Mouse (Mus musculus): ENCODE measurements around the gene Rxfp3. TPM values are rescaled to one million over a fixed set of nuclear protein-coding genes. Genes with fewer than 3 reads are reported as not detected.

The Rxfp3 gene
- polyA plus RNA-seq, 1 experiment = 0.03 TPM

DNA sequence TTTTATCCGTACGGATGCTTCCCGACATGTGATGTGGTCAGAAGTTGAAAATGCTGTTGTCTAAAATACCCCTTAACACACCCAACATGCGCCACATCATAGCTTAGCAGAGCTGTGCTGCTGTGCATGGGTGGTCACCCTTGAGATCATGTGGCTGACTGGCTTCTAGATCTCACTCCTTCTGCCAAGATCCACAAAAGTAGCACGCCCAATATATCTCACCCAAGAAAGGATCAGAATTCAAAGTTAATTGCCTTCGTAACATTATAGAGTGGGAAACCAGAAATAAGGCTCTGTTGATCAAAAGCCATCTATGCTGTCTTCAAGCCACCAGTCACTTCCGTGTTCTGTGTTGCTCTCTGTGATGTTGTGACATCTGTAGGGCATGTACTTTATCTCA, 30.1 kb upstream of the Rxfp3 start:
- Histone ChIP-seq H3K36me3 (ENCODE audit: control insufficient read depth, insufficient read depth, low read length) (no peaks in the 10 kb centered on the region), H3K27me3 (ENCODE audit: control insufficient read depth, insufficient read depth, low read length) (no peaks in the 10 kb centered on the region), H3K4me1 (replicated peaks; ENCODE audit: control insufficient read depth, insufficient read depth, low read length) (no peaks in the 10 kb centered on the region), H3K4me3 (ENCODE audit: control insufficient read depth, insufficient read depth, low read length) (no peak overlapping the region), H3K27ac (ENCODE audit: control insufficient read depth, insufficient read depth, low read length) (no peak overlapping the region)
- 88% methylated on average over 7 of the region's 7 CpGs for WGBS
- TF ChIP-seq CTCF (IDR thresholded peaks at IDR 0.05; ENCODE audit: borderline replicate concordance, control insufficient read depth, extremely low read depth, insufficient read depth, low read length, poor library complexity) (no peak), POLR2A (IDR thresholded peaks at IDR 0.05; ENCODE audit: control insufficient read depth, extremely low read depth, insufficient read depth, low read length, poor library complexity) (no peak)
- DNase-seq = no peak

DNA sequence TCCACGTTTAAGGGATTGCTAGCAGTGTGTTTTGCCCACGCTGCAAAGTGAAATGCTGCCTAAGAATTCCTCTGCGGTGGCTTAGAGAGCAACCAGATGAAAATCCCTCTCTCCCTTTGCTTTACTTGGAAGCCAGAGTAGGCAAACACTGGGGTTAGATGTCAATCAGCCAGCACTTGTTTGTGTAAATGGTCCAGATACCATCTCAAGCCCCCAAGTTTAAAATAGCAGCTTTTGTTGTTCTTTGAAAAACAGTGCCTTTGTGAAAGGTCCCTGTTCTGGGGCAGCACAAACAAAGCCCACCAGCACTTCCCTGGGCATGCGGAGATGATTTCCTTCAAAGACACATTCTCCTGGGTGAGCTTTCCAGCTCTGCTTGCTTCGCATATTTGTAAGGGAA, 28.5 kb upstream of the Rxfp3 start:
- no peak for TF ChIP-seq CTCF (IDR thresholded peaks at IDR 0.05; ENCODE audit: borderline replicate concordance, control insufficient read depth, extremely low read depth, insufficient read depth, low read length, poor library complexity)
- no peak for TF ChIP-seq POLR2A (IDR thresholded peaks at IDR 0.05; ENCODE audit: control insufficient read depth, extremely low read depth, insufficient read depth, low read length, poor library complexity)
- Histone ChIP-seq H3K27me3 (ENCODE audit: control insufficient read depth, insufficient read depth, low read length) (no peaks in the 10 kb centered on the region), H3K4me1 (replicated peaks; ENCODE audit: control insufficient read depth, insufficient read depth, low read length) (no peaks in the 10 kb centered on the region), H3K4me3 (ENCODE audit: control insufficient read depth, insufficient read depth, low read length) (no peak overlapping the region), H3K27ac (ENCODE audit: control insufficient read depth, insufficient read depth, low read length) (no peak overlapping the region), H3K36me3 (ENCODE audit: control insufficient read depth, insufficient read depth, low read length) (no peaks in the 10 kb centered on the region)
- 63% methylated on average over 5 of the region's 5 CpGs for WGBS
- no peak for DNase-seq

DNA sequence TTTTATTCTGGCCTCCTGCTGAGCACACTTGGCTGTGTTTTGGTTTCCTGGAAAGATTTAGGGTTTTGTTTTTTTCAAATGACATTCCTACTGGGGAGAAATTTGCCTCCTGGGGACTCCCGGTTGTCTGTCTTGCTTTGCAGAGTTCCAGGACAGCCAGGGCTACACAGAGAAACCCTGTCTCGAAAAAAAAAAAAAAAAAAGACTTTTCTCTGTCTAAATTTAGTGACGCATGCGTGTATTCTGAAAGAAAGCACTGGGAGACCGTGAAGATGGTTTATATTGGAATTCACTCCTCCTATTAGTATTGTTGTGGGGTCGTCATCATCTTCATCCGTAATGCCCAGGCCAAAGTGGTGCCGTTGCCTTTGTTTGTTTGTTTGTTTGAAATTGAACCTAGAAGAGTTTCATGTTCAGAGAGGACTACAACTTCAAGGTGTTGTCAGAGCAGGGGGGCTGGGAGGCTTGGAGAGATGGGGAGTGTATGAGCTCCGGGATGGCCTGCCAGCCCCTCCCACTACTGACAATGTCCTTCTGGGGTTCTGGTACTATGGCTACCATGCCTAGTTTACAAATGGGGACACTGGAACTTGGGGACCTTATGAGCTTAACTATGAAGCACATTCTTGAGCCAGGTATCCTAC, 27.9 kb upstream of the Rxfp3 start:
- Histone ChIP-seq H3K4me3 (ENCODE audit: control insufficient read depth, insufficient read depth, low read length) (no peak overlapping the region), H3K27ac (ENCODE audit: control insufficient read depth, insufficient read depth, low read length) (no peak overlapping the region), H3K4me1 (replicated peaks; ENCODE audit: control insufficient read depth, insufficient read depth, low read length) (no peaks in the 10 kb centered on the region), H3K36me3 (ENCODE audit: control insufficient read depth, insufficient read depth, low read length) (no peaks in the 10 kb centered on the region), H3K27me3 (ENCODE audit: control insufficient read depth, insufficient read depth, low read length) (no peaks in the 10 kb centered on the region)
- TF ChIP-seq CTCF (IDR thresholded peaks at IDR 0.05; ENCODE audit: borderline replicate concordance, control insufficient read depth, extremely low read depth, insufficient read depth, low read length, poor library complexity) = no peak
- DNase-seq = no peak
- WGBS = 26% methylated on average over 9 of the region's 9 CpGs

DNA sequence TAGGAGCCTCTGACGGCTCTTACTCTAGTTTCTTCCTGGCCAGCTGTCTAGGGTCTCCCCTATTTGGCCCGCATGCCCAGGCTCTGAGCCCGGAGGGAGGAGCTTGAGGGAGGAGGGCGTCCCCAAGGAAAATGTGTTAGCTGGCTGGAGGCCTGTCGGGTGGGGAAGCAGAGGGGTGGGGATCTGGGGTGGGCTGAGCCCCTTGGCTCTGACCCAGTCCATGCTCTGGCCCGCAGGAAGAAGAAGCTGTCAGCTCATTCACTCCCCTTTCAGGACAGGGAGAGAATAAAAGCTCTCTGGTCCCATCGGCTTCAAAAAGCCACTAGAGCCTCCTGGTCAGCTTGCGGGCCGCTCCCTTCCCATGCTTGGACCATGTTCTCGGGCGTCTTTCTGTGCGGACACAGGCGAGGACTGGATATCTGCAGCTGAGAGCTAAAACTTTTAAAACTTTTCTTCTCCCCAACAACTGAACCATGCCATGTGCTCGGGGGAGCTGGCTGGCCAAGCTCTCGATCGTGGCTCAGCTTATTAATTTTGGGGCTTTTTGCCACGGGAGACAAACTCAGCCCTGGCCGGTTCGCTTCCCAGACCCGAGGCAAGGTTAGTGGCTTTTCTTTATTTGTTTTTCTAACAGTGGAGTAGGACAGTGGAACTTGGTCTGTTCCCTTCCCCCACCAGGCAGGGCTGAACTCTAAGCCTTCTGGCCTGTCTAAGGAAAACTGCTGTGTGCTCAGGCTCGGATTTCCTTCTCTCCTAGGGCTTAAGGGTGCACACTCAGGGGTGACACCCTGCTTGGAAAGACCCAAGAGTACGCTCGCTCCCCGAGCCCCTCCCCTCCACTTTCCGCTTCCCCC, 27.0 kb upstream of the Rxfp3 start, which contains the start of gene Adamts12:
Adamts12 (plus strand) TSS at position 233 of the 854 bp plus-strand sequence.
- WGBS = 9% methylated on average over 25 of the region's 25 CpGs
- Histone ChIP-seq H3K4me3 (ENCODE audit: control insufficient read depth, insufficient read depth, low read length) (no peak within 1 kb of the TSS), H3K36me3 (ENCODE audit: control insufficient read depth, insufficient read depth, low read length) (no peaks in the 10 kb centered on the region), H3K27me3 (ENCODE audit: control insufficient read depth, insufficient read depth, low read length) (no peaks in the 10 kb centered on the region), H3K4me1 (replicated peaks; ENCODE audit: control insufficient read depth, insufficient read depth, low read length) (no peaks in the 10 kb centered on the region), H3K27ac (ENCODE audit: control insufficient read depth, insufficient read depth, low read length) (no peak within 1 kb of the TSS)
- TF ChIP-seq CTCF (IDR thresholded peaks at IDR 0.05; ENCODE audit: borderline replicate concordance, control insufficient read depth, extremely low read depth, insufficient read depth, low read length, poor library complexity) = no peak
- no peak for TF ChIP-seq POLR2A (IDR thresholded peaks at IDR 0.05; ENCODE audit: control insufficient read depth, extremely low read depth, insufficient read depth, low read length, poor library complexity)
- no peak for DNase-seq

DNA sequence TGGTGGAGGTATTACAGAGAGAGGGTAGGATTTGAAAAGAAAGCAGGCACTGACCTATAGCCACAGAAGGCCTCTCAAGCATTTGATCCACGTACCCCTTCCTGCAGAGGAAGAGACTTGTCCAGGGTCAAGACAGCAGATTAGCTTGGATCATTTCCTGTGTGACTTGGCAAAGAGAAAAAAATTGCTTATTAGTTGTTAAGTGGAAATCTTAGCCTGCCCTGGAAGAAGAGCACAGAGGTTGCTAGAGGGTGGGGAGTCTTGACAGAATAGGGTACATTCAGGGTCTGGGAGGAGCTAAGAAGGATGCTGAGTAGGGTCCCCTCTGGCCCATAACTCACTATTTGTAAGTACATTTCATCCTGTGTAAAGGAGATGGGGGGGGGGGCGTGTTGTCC, 26.4 kb upstream of the Rxfp3 start:
- 53% methylated on average over 2 of the region's 2 CpGs for WGBS
- no peak overlapping the region for H3K27ac ChIP-seq (ENCODE audit: control insufficient read depth, insufficient read depth, low read length)
- no peak for DNase-seq
- TF ChIP-seq POLR2A (IDR thresholded peaks at IDR 0.05; ENCODE audit: control insufficient read depth, extremely low read depth, insufficient read depth, low read length, poor library complexity) (no peak), CTCF (IDR thresholded peaks at IDR 0.05; ENCODE audit: borderline replicate concordance, control insufficient read depth, extremely low read depth, insufficient read depth, low read length, poor library complexity) (no peak)
- H3K36me3 ChIP-seq (ENCODE audit: control insufficient read depth, insufficient read depth, low read length) = no peaks in the 10 kb centered on the region
- no peak overlapping the region for H3K4me3 ChIP-seq (ENCODE audit: control insufficient read depth, insufficient read depth, low read length)
- H3K4me1 ChIP-seq (replicated peaks; ENCODE audit: control insufficient read depth, insufficient read depth, low read length) = no peaks in the 10 kb centered on the region
- no peaks in the 10 kb centered on the region for H3K27me3 ChIP-seq (ENCODE audit: control insufficient read depth, insufficient read depth, low read length)

DNA sequence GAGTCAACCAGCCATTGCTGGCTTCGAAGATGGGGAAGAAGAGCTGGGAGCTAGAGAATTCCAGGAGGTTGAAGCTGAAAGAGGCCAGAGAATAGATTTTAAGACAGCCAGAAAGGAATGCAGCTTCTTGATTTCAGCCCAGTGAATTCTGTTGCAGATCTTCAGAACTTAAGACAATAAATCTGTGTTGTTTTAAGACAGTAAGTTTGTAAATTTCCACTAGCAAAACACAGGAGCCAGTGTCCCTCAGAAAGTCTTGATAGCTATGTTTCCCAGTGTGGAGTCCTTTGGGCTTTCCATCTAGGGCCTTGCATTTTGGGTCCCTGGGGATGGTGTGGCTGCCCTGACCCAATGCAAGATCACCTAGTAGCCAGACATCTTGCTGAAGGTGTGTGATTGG, 25.1 kb upstream of the Rxfp3 start:
- Histone ChIP-seq H3K4me3 (ENCODE audit: control insufficient read depth, insufficient read depth, low read length) (no peak overlapping the region), H3K36me3 (ENCODE audit: control insufficient read depth, insufficient read depth, low read length) (no peaks in the 10 kb centered on the region), H3K4me1 (replicated peaks; ENCODE audit: control insufficient read depth, insufficient read depth, low read length) (no peaks in the 10 kb centered on the region), H3K27ac (ENCODE audit: control insufficient read depth, insufficient read depth, low read length) (no peak overlapping the region), H3K27me3 (ENCODE audit: control insufficient read depth, insufficient read depth, low read length) (no peaks in the 10 kb centered on the region)
- TF ChIP-seq CTCF (IDR thresholded peaks at IDR 0.05; ENCODE audit: borderline replicate concordance, control insufficient read depth, extremely low read depth, insufficient read depth, low read length, poor library complexity) = no peak
- TF ChIP-seq POLR2A (IDR thresholded peaks at IDR 0.05; ENCODE audit: control insufficient read depth, extremely low read depth, insufficient read depth, low read length, poor library complexity) = no peak
- DNase-seq = no peak
- WGBS = 82% methylated on average over 1 of the region's 1 CpGs
